Mouse (Mus musculus): ENCODE measurements at regions not wholly inside any gene's neighbourhood (a gene's known extent, or its start where the extent isn't known, plus 50 kb on each side); places are given as distances from the start of the nearest gene placed in this dataset.

DNA sequence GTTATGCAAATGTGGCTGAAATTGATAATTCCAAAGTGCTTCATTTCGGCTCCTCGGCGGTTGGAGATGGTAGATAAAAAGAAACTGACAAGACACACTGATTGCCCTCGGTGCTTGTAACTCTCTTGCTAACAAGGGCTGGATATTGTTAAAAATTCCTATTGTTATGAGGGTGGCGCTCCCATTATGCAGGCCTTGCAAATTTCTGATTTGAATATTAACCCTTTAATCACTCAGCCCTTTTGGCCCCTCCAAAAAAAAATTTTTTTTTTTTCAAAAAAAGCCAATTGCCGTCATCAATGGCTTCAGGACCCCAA is 469.8 kb downstream of the Vrk1 start:
- Histone ChIP-seq H3K4me2 (peak overlapping the region; percentile 48), H3K4me3 (ENCODE audit: low read depth, low read length) (peak overlapping the region; percentile 14), H3K27ac (ENCODE audit: low read depth, low read length) (no peak overlapping the region), H3K9ac (ENCODE audit: low read depth, low read length) (no peak overlapping the region), H3K9me3 (replicated peaks; ENCODE audit: control insufficient read depth, low read length) (no peaks in the 10 kb centered on the region), H3K27me3 (ENCODE audit: control insufficient read depth, insufficient read depth, low read length) (peaks cover 61% of the 10 kb centered on the region), H3K4me1 (ENCODE audit: control insufficient read depth, insufficient read depth, low read length) (no peaks in the 10 kb centered on the region; the same call in 1 of the 2 replicates), H3K36me3 (ENCODE audit: control insufficient read depth, insufficient read depth, low read length) (no peaks in the 10 kb centered on the region)
- no peak for ATAC-seq (replicated peaks; ENCODE audit: insufficient number of reproducible peaks, low FRiP score, low TSS enrichment)
- 10% methylated on average over 6 of the region's 6 CpGs for WGBS (ENCODE audit: insufficient replicate concordance)

DNA sequence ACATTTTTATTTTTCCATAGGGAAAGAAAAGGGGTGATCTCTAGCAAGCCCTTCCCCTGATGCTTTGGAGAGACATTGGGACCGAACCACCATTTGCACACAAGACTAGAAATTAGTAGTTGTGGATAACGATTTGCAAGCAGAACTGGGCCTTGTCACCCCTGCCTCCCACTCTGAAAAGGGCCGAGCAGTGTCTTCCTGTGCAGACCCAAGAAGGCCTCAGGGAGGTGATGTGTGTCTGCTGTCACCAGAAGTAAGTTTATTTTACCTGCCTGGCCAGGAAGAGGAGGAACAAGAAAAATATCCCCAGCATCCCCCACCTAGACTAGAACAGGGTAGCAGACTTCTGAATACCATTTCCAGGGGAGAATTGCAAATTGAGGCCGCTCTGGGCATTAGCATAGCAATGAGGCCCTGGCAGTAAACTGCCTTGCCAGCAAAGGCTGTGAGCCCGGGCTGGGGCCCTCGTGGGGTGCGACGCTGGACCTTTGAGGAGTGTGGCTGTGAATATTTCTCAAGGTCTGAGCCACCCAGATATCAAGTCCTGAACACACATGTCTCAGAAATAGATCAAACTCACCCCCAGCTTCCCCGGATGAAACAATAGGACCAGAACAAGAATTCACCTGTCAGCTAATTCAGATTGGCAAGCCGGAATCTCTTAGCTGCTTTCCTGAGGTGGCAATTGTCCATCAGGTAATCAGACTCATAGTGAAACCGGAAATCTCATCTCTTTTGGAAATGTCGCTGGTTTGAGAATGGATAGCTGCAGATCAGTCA is 470.4 kb downstream of the Vrk1 start:
- Histone ChIP-seq H3K36me3 (ENCODE audit: control insufficient read depth, insufficient read depth, low read length) (no peaks in the 10 kb centered on the region), H3K27me3 (ENCODE audit: control insufficient read depth, insufficient read depth, low read length) (peaks cover 61% of the 10 kb centered on the region), H3K27ac (ENCODE audit: low read depth, low read length) (no peak overlapping the region), H3K4me1 (ENCODE audit: control insufficient read depth, insufficient read depth, low read length) (no peaks in the 10 kb centered on the region), H3K9ac (ENCODE audit: low read depth, low read length) (no peak overlapping the region), H3K4me2 (no peak overlapping the region), H3K9me3 (replicated peaks; ENCODE audit: control insufficient read depth, low read length) (no peaks in the 10 kb centered on the region), H3K4me3 (ENCODE audit: low read depth, low read length) (no peak overlapping the region)
- WGBS (ENCODE audit: insufficient replicate concordance) = 33% methylated on average over 12 of the region's 12 CpGs
- ATAC-seq (replicated peaks; ENCODE audit: insufficient number of reproducible peaks, low FRiP score, low TSS enrichment) = no peak

GRCm38 (mm10) chr12:106501622-106502327 is 491.7 kb downstream of the Vrk1 start:
- Histone ChIP-seq H3K27me3 (ENCODE audit: control insufficient read depth, insufficient read depth, low read length) (0 out of 2 replicates have a peak, but pooled peaks cover 2% of the 10 kb centered on the region), H3K9me3 (replicated peaks; ENCODE audit: control insufficient read depth, low read length) (no peaks in the 10 kb centered on the region), H3K4me2 (no peak overlapping the region), H3K36me3 (ENCODE audit: control insufficient read depth, insufficient read depth, low read length) (no peaks in the 10 kb centered on the region), H3K4me3 (ENCODE audit: low read depth, low read length) (no peak overlapping the region), H3K4me1 (ENCODE audit: control insufficient read depth, insufficient read depth, low read length) (no peaks in the 10 kb centered on the region), H3K9ac (ENCODE audit: low read depth, low read length) (no peak overlapping the region), H3K27ac (ENCODE audit: low read depth, low read length) (no peak overlapping the region)
- 51% methylated on average over 12 of the region's 12 CpGs for WGBS (ENCODE audit: insufficient replicate concordance)
- ATAC-seq (replicated peaks; ENCODE audit: insufficient number of reproducible peaks, low FRiP score, low TSS enrichment) = no peak

DNA sequence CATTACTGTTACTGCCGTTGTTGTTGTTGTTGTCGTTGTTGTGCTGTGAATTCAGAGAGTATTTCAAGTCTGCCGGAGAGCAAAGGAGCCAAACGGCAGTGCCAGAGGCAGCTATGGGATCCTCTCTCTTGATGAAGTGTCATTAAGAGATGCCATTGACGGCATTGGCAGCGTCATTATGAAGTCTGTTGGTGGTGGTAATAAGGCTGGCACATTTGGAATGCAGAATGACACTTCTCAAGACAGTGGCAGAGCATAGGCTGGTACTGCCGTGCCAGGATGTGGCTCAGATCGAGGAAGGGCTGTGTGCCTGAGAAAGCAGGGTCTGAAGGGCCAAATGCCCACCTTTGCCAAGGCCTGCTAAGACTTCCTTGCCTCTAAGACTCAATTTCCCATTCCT is 494.3 kb downstream of the Vrk1 start:
- Histone ChIP-seq H3K4me3 (ENCODE audit: low read depth, low read length) (no peak overlapping the region), H3K9ac (ENCODE audit: low read depth, low read length) (no peak overlapping the region), H3K4me2 (no peak overlapping the region), H3K27me3 (ENCODE audit: control insufficient read depth, insufficient read depth, low read length) (0 out of 2 replicates have a peak, but pooled peaks cover 2% of the 10 kb centered on the region), H3K4me1 (ENCODE audit: control insufficient read depth, insufficient read depth, low read length) (no peaks in the 10 kb centered on the region), H3K36me3 (ENCODE audit: control insufficient read depth, insufficient read depth, low read length) (no peaks in the 10 kb centered on the region), H3K9me3 (replicated peaks; ENCODE audit: control insufficient read depth, low read length) (no peaks in the 10 kb centered on the region), H3K27ac (ENCODE audit: low read depth, low read length) (no peak overlapping the region)
- WGBS (ENCODE audit: insufficient replicate concordance) = 79% methylated on average over 8 of the region's 8 CpGs
- no peak for ATAC-seq (replicated peaks; ENCODE audit: insufficient number of reproducible peaks, low FRiP score, low TSS enrichment)

DNA sequence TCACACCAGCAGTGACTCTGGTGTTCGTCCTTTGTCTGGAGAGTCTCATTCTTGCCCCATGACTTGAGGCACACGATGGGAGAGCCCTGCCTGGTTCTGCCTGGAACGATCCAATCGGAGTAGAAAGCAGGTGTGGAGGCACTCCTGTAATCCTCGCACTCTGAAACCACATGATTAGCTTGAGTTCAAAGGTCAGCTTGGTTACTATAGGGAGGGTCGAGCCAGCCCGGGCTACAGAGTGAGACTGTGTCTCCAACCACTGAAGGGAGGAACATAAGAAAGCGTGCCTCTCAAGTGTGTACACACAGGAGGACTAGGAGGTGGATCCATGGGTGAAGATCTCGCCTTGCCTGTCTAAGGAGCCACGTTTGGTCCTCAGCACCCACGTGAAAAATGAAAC is 504.0 kb downstream of the Vrk1 start:
- Histone ChIP-seq H3K9ac (ENCODE audit: low read depth, low read length) (no peak overlapping the region), H3K27me3 (ENCODE audit: control insufficient read depth, insufficient read depth, low read length) (no peaks in the 10 kb centered on the region), H3K4me1 (ENCODE audit: control insufficient read depth, insufficient read depth, low read length) (no peaks in the 10 kb centered on the region), H3K27ac (ENCODE audit: low read depth, low read length) (no peak overlapping the region), H3K4me3 (ENCODE audit: low read depth, low read length) (no peak overlapping the region), H3K4me2 (no peak overlapping the region), H3K36me3 (ENCODE audit: control insufficient read depth, insufficient read depth, low read length) (no peaks in the 10 kb centered on the region), H3K9me3 (replicated peaks; ENCODE audit: control insufficient read depth, low read length) (no peaks in the 10 kb centered on the region)
- WGBS (ENCODE audit: insufficient replicate concordance) = 76% methylated on average over 11 of the region's 11 CpGs
- ATAC-seq (replicated peaks; ENCODE audit: insufficient number of reproducible peaks, low FRiP score, low TSS enrichment) = no peak

GRCm38 (mm10) chr12:106515257-106515788 is 505.3 kb downstream of the Vrk1 start:
- Histone ChIP-seq H3K27ac (ENCODE audit: low read depth, low read length) (no peak overlapping the region), H3K4me1 (ENCODE audit: control insufficient read depth, insufficient read depth, low read length) (no peaks in the 10 kb centered on the region), H3K4me2 (no peak overlapping the region), H3K36me3 (ENCODE audit: control insufficient read depth, insufficient read depth, low read length) (no peaks in the 10 kb centered on the region), H3K9me3 (replicated peaks; ENCODE audit: control insufficient read depth, low read length) (no peaks in the 10 kb centered on the region), H3K9ac (ENCODE audit: low read depth, low read length) (no peak overlapping the region), H3K27me3 (ENCODE audit: control insufficient read depth, insufficient read depth, low read length) (no peaks in the 10 kb centered on the region), H3K4me3 (ENCODE audit: low read depth, low read length) (no peak overlapping the region)
- no peak for ATAC-seq (replicated peaks; ENCODE audit: insufficient number of reproducible peaks, low FRiP score, low TSS enrichment)
- 62% methylated on average over 17 of the region's 17 CpGs for WGBS (ENCODE audit: insufficient replicate concordance)

DNA sequence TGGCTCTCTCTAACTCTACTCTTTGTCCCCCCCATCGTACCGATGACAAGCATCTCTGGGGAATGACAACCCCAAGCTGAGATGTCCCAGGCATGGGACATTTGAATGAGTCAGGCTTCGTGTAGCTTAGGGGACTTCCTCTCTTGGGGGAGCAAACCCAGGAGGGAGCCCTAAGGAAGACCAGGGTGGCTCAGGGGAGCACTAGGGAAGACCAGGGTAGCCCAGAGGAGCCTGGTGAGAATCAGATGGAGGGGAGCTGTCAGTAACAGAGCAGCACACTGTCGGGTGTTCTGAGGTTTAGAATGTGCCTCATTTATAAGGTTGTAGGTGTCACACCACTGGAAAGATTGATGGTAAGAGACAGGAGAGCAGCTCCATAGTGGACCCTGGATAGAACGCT is 509.1 kb downstream of the Vrk1 start:
- Histone ChIP-seq H3K27me3 (ENCODE audit: control insufficient read depth, insufficient read depth, low read length) (no peaks in the 10 kb centered on the region), H3K36me3 (ENCODE audit: control insufficient read depth, insufficient read depth, low read length) (no peaks in the 10 kb centered on the region), H3K9ac (ENCODE audit: low read depth, low read length) (no peak overlapping the region), H3K4me1 (ENCODE audit: control insufficient read depth, insufficient read depth, low read length) (no peaks in the 10 kb centered on the region), H3K27ac (ENCODE audit: low read depth, low read length) (no peak overlapping the region), H3K9me3 (replicated peaks; ENCODE audit: control insufficient read depth, low read length) (no peaks in the 10 kb centered on the region), H3K4me2 (no peak overlapping the region), H3K4me3 (ENCODE audit: low read depth, low read length) (no peak overlapping the region)
- 62% methylated on average over 5 of the region's 5 CpGs for WGBS (ENCODE audit: insufficient replicate concordance)
- ATAC-seq (replicated peaks; ENCODE audit: insufficient number of reproducible peaks, low FRiP score, low TSS enrichment) = no peak

DNA sequence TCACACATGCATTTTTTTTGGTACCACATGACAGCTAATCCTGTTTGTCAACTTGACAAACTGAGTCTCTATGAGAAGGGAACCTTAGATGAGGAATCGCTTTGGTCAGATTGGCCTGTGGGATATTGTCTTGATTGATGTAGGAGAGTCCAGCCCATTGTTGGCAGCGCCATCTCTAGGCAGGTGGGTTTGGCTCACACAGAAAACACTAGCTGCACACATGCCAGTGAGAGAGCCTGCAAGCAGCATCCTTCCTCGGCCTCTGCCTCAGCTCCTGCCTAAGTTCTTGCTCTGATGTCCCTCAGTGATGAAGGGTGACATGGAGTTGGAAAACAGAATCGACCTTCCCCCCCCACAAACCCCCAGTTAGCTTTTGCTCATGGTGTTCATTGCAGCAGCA is 514.4 kb downstream of the Vrk1 start:
- peaks cover 8% of the 10 kb centered on the region for H3K27me3 ChIP-seq (ENCODE audit: control insufficient read depth, insufficient read depth, low read length)
- no peak overlapping the region for H3K4me2 ChIP-seq
- 61% methylated on average over 4 of the region's 4 CpGs for WGBS (ENCODE audit: insufficient replicate concordance)
- peaks cover 8% of the 10 kb centered on the region for H3K4me1 ChIP-seq (ENCODE audit: control insufficient read depth, insufficient read depth, low read length)
- no peak for ATAC-seq (replicated peaks; ENCODE audit: insufficient number of reproducible peaks, low FRiP score, low TSS enrichment)
- H3K27ac ChIP-seq (ENCODE audit: low read depth, low read length) = no peak overlapping the region
- H3K36me3 ChIP-seq (ENCODE audit: control insufficient read depth, insufficient read depth, low read length) = no peaks in the 10 kb centered on the region
- H3K9me3 ChIP-seq (replicated peaks; ENCODE audit: control insufficient read depth, low read length) = no peaks in the 10 kb centered on the region
- no peak overlapping the region for H3K9ac ChIP-seq (ENCODE audit: low read depth, low read length)
- no peak overlapping the region for H3K4me3 ChIP-seq (ENCODE audit: low read depth, low read length)
